Mouse (Mus musculus): ENCODE measurements around the gene Arhgef1.
A peak's percentile ranks its signal among the peaks of the same experiment; 100 is the strongest.

GRCm38 (mm10) chr7:24971972-24972893, 69.5 kb downstream of the Arhgef1 start, which contains the start of gene Rabac1:
- TF ChIP-seq POLR2A (IDR thresholded peaks at IDR 0.05; ENCODE audit: low read depth, low read length) (peak; percentile 89), CTCF (IDR thresholded peaks at IDR 0.05; ENCODE audit: borderline replicate concordance, insufficient read depth, low read length) (no peak)

All from embryonic fibroblast, embryonic 13.5 days (primary cell).